Mouse (Mus musculus): ENCODE data around the gene Fhit.

Fhit gene

DNA sequence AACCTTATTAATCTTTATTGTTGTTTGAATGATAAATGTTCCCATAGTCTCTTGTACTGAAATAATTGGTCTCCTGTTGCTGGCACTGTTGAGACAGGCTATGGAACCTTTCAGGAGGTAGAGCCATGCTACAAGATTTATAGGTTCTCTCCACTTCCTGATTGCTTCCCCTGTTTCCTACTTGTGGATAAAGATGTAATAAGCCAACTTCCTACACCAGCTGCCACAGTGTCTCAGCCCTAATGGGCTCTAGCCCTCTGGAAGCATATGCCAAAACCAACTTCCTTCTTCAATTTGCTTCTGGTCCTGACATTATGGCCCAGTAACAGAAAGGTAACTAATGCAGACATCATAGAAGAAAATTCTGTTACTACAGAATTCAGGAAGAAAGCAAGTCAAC lies 652.6 kb downstream of the Fhit start:
- DNase-seq (ENCODE audit: low spot score in 2 of 2): no peak

DNA sequence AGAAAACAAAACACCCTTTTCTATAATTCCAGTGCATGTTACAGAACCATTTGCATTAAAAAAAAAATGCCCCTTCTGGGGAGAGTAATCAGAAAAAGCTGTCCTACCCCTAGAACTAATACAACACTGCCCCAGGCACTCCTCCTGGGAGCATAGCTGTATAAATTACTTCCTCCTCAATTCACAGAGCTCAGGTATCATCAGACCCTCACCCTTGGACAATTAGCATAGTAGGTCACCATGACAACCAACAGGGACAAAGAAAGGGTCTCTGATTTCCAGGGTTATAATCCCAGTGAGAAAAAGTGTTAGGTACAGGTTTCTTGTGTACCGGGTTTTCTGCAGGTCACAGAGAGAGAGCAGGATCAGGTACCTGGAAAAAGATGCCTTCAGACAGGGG lies 654.3 kb downstream of the Fhit start:
- no peak for DNase-seq (ENCODE audit: low spot score in 2 of 2)

DNA sequence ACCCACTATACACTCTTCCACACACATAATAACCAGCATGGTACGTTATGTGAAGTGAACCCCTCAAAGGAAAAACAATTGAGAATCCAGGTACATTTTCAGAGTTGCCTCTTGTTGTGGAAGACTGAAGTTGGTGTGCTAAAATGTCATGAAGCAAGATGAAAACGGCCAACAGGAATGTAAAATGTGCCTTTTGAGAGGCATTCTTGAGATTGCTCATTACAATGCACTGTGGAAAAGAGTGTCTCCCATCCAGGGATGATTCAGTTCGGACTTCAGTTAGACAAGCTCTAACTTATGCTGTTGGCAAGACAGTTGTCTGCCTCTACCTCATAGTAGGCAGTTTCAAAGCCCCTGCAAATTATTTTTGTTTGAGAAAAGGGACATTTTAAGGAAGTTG lies 676.0 kb downstream of the Fhit start:
- no peak for DNase-seq (ENCODE audit: low spot score in 2 of 2)

DNA sequence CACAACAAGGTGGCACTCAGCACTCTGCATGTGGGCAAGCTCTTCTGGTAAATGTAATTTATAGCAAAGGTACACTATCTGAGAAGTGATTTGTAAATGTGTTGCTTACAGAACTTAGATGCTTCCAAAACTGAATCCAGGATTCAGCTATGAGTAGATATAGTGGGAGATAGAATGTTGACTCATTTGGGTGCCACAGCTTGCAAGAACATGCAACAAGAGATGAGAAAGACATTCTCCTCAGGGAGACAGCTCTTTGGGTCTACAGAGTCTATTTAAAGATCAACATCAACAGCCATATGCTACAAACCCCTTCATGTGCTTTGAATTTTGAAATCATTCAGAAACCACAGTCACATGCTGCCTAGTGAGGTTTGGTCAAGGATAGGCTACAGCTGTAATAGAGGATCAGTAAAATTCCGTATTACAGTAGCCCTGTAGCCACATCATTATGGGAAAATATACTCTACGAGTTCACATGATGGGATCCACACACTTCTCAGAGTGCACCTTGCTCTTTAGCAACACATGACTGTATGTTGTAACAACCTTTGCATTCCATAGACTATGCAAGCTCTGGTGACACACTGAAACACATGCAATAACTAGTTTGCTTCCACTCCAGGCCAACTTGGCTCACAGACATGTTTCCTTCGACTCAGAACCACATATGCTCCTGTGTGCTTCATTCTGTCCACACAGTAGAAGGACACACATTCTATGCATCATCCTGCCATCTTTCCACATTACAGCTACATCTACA lies 678.8 kb downstream of the Fhit start:
- no peak for DNase-seq (ENCODE audit: low spot score in 2 of 2)

DNA sequence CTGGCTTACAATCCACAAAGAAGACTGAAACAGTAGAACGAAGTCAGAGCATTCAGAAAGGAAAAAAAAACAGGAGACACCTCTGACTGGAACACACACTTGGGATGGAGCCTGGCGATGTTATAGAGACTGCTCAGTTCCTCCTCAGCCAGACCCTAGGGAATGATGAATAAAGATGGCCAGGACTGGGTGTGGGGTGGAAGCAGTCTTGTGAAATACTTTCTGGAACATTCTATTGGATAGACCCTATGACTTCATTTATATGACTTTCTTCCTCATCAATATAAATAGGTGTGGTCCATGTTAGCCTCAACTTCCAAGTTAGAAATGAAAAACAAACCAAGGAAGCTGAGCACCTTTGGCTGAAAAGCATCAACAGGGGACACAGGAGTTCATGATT lies 680.5 kb downstream of the Fhit start:
- DNase-seq (ENCODE audit: low spot score in 2 of 2): no peak

DNA sequence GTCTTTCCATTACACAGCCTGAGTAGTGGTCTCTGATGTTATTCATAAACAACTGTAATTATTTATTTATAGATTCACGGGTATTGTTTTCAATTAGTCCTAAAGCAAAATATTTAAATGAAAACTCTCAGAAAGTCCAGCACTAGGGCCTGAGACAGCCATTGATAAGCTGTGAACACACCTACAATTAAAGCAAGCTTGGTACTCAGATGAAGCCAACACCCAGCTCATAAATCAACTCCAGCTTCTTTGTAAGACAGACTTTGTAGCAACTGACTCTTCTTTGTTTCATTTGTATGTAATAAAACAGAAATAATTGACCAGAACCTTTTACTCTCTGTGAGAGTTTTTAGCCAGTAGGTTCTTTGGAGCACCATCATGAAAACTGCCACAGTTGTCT lies 681.2 kb downstream of the Fhit start:
- no peak for DNase-seq (ENCODE audit: low spot score in 2 of 2)

DNA sequence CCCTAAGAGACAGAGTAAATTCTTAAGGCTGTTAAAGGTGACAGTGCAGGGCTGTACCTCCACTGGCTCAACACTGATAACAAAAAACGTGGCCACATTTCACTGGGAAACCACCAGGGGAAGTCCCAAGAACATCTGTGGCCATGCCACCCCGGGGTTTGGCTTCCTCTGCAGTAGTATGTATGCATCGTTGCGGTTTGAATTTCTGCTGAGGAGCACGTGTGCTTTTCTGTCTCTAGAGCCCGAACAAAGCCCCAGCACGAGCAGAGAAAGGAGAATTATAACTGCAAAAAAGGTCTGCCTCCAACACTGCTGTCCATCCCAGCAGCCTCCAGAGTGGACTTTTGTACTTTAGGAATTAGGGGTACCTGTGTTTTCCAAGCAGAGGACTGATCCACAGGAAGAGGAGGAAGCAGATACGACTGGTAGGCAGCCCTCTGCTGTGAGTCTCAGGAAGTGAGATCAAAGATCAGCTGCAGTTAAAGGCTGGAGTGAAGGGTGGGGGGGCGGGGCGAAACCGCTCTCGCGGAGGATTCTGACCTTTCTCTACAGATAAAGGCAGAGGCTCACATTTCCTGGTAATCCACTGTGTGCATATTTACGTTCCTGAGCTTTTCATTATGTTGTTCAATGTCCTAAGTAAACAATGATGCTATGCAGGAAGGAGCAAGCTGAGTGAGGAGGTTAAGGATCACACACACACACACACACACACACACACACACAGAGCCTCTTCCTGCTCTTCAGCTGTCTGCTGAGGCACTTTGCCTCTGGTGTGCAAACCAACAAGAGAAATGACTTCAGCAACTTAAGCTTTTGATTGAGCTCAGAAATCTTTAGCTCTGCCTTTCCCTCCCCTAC lies 708.6 kb downstream of the Fhit start:
- no peak for DNase-seq (ENCODE audit: low spot score in 2 of 2)

DNA sequence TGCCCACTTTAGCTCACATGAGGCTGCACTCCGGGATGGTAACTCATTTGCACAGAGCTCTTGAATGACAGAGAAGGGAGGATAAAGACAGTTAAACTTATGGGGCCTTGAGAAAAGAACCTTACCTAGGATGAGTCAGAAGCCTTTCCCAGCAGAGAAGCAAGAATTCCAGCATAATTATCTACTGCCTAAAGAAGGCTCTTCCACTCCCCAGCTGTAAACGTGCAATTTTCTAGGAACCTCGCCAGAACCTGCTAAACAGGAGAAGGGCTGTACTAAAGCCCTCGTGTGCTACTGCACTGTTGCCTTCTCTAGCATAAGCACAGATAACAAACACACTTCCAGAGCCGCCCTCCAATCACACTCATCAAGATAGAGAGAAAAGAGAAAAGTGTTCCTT lies 709.6 kb downstream of the Fhit start:
- DNase-seq (ENCODE audit: low spot score in 2 of 2): no peak

DNA sequence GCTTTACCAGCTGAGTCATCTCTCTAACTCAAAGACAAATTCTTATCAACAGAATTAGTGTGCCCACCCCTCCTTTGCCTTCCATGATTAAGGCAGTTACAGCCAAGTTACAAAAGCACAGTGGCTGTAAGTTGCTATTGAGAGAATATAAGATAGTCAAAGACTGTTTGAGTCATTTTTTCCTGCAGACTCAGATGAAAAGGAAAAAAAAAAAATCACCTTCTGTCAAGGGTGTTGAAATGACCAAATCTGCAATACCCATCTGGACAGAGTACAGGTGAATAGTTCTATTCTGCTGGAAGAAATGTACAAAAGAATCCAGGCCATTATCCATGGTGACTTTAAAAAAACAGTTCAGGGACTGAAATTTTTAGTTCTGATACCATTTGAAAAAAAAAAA lies 716.5 kb downstream of the Fhit start:
- DNase-seq (ENCODE audit: low spot score in 2 of 2): no peak

DNA sequence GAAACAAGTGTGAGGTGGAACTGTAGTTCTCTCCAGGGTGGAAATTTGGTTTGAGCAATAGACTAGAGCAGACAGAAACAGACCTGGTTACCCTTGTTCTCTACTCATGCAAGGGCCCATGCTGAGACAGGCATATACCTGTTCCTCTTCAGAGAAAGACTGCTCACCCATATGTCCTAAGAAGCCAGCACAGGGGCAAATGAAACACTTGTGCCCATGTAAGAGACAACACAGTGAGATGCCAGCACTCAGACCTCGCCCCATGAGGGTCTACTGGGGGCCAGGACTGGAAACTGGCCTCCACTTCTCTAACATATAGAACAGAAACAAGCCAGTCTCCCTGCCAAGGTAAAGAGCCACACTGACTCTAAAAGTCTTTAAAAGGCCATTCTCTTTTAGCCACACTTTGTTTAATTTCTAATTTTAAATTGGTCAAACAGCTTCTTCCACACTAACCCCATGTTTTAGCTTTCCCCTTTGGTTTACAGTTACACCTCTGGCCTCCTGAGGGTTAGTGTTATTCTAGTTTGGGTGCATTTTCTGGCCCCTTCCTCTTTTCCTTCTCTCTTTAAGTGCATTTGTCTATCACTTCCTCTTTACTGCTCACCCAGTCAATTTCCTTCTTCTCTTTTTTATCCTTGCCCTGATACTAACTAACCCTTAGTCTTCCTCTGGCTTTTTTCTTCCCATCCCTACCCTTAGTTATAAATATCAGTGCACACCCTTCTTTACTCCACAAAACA lies 722.7 kb downstream of the Fhit start:
- DNase-seq (ENCODE audit: low spot score in 2 of 2): no peak

DNA sequence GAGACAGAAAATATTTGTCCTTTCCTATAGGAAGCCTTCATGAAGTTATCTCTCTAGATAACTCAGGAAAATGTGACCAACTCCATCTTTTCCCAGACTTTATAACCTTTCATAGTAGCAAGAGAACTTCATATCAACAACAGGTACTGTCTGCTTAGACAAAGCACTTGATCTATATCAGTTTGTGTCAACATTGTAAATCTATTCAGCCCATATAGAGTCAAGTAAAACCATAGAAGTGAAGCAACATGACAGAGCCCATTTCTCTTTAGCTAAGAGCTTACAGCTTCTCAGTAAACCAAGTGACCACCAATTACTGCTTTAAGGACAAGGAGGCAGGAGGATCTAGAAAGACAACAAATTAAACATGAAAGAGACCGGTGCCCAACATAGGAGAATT lies 725.6 kb downstream of the Fhit start:
- no peak for DNase-seq (ENCODE audit: low spot score in 2 of 2)

DNA sequence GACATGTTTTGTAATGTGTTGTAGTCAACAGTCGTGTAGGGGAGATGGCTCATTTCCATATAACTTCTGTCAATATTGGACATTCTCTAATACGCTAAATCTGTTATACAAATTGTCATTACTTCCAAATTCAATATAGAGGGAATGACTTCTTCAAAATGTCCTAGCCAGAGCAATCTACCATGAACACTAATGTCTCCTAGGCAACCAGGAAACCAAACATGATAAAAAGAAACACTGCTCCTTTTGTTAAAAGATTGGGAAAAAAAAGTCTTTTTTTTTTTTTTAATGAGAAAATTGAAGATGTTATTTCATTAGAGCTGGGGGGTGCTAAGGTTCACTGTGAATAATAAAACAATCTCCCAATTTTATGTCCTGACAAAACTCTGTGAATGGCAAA lies 729.3 kb downstream of the Fhit start:
- no peak for DNase-seq (ENCODE audit: low spot score in 2 of 2)

DNA sequence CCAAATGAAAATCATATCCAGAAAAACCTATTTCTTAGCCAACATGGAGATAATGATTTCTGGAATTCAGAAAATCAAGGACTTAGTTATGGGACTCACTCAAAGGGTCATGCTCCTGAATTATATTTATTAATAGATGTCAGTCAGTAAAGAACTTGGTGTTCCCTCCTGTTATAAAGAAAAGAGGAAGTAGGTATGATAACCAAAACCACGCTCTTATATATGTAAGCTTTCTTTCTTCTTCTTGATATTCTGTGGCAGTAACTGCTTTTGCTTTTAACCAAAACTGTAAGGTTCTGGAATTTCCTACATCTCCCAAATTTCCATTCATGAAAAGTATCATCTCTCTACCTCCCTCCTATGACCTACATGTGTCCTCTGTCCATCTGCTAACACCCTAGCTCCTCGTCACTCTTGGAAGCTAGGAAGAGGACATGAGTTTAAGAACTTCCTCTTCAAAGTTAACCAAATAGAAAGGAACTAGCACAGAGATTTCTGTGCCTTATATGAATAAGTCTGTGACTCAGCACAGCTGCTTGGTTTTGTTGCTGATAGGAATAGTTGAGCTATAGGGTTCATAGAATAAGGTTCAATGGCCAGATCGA lies 731.3 kb downstream of the Fhit start:
- DNase-seq (ENCODE audit: low spot score in 2 of 2): no peak

DNA sequence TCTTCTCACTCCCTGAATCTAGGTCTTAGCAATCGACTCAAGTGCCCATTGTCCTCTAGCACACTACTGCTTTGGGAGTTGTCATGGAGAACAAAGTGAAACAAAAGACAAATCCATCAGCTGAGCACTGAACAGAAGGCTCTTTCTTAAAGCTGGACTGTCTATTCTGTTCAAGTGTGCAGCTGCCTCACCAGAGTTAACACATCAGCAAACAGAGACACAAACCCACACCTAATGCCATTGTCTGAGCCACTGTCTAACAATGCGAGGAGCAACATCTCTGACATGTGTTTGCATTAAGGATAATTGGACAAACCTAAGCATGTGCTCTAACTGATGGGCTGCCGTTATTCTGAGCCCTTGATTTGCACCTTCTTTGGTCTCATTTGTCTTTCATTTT lies 738.3 kb downstream of the Fhit start:
- no peak for DNase-seq (ENCODE audit: low spot score in 2 of 2)

DNA sequence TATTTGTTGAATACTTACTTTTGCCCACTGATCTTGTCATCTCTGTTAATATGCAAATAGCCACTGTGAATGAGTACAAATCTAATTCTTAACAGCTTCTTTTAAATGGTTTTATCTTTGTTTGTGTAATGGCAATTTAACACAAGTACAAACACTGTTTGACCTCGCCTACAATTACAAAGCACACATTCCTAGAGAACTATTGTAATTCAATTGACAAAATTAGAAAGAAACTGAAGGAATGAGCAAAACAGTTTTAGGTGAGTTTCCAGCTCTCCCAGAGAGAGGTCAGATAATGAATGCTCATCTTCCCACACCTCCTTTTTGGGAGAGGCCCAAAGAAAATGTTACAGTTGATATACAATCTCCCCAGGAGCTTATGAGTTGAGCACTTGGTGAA lies 739.6 kb downstream of the Fhit start:
- DNase-seq (ENCODE audit: low spot score in 2 of 2): no peak

DNA sequence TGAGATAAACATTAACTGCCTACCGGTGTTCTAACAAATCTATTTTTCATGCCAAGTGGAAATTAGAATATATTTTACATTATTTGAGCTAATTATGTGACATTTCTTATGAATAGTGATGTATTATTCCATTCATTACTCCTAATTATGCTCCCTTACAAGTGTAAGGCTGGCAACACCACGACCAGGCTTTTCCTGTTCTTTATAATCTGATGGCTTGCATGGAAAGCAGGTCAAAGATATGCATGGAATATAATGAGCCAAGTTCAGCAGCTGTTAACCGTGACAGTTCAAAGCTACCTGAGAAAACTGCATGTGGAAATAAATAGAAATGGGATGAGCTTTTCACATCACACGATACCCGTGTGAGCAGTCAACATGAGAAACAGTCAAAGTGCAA lies 746.8 kb downstream of the Fhit start:
- no peak for DNase-seq (ENCODE audit: low spot score in 2 of 2)

DNA sequence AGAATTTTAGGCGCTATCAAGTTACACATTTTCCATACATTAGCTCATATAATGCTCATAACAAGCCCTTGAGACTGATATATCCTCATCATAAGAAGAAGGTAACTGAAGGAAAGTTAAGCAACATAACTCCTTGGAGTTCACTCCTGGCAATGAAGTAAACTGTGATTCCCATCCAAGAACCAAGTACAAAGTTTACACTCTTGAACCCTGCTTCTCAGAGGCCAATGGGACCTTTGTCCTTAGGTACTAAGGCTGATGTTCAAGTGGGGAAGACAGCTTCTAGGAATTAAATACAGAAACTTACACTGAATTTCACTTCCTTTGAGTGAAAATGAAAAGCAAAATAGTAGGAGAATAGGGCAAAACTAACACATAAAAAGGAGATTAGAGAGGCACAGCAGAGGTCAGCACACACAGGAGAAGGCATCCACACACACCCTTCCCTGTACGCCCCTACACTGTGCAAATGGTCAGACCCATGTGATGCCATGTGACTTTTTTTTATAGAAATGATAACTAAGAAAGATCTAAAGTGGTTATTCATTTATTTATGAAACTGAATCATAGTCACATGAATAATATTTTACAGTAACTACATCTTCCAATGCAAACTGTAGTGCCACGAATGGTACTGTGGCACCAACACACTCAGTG lies 752.4 kb downstream of the Fhit start:
- DNase-seq (ENCODE audit: low spot score in 2 of 2): no peak

DNA sequence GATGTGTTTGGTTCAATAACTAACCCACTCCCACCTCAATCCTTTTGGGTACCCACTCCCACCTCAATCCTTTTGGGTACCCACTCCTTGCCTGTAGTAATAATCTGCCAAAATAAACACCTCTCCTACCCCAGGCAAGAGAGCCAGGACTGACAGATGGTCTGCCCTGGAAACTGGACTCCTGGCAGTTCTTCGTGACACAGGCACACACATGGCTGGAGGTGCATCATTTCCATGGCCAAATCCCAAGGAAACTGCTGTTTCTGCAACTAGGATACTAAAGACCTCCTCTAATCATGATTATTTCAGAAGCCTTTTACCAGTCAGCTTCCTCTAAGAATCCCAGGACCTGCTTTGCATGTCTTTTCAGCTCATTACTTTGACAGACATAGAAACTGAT lies 756.5 kb downstream of the Fhit start:
- DNase-seq (ENCODE audit: low spot score in 2 of 2): no peak

DNA sequence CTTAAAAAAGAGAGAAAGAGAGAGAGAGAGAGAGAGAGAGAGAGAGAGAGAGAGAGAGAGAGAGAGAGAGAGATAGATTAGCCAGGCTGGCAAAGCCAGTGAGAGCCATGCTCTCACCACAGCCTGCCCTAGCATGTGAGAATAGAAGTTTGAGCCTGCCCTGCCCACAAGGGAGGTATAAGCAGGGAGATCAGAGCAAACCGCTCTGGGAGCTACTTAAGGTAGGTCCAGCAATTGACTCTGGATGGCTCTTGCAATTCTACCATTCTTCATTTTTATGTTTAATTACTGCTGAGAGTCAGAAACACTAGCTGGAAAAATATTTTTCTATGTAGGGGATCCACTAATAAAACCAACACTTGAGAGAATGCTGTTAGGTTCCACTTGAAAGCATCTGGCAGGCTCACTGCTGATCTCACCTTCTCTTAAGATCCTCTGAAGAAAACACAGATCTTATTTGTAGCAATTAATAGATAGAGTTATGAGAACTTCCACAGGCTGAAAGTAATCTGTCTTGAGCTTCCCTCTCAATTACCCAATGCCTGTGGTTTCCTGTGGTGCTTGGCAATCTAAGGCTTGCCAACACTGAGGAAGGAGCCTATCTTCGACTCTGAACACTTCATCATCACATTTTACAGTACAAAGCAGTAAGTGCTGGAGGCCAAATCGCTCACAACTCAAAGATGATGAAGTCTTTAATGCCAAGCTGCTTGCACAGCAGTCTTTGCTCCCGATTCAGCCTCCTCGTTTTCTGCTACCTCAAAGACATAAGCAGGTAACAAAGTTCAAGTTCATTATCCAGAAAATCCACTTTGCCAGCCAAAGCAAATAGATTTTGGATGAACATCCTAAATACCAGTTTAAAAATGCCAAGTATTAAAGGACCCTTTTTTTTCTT lies 793.8 kb downstream of the Fhit start:
- DNase-seq (ENCODE audit: low spot score in 2 of 2): no peak

DNA sequence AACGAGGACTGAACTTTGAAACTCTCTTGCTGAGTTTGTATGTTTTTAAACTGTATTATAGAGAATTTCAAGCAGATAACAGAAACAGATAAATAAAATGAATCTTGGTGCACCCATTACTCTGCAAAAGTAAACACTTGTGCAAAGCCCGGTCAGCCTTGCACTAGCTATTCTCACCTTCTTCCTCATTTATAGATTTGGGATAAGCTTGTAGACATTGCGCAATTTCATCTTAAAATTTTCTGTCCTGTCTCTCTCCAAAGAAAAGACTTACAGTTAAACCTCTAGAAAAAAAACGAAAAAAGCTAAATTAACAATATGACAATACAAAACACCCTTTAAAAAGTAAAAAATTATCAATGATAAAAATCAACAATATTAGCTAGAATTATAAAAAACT lies 795.0 kb downstream of the Fhit start:
- no peak for DNase-seq (ENCODE audit: low spot score in 2 of 2)

DNA sequence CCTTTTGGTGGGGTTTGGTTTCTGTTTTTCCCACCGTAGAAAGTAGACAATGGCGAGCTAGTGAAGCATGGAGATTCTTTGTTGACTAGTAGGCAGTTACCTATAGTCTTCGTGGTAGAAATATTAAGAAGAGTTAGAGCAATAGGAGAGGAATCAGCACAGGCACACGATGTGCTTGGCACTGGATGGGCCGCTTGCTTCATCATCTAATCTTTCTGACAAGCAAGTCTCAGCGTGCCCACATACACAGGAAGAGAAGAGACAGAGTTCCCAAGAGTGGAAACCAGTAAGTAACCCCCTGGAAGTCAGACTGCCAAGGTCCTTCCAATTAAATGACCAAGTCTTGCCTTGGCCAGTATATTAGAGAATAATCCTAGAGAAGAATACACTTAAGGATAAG lies 797.6 kb downstream of the Fhit start:
- no peak for DNase-seq (ENCODE audit: low spot score in 2 of 2)
